Mouse (Mus musculus): ENCODE results near the gene Srd5a1.
A peak's percentile ranks its signal among the peaks of the same experiment; 100 is the strongest.

Gene Srd5a1

GRCm38 (mm10) chr13:69543595-69543994, 67.6 kb downstream of the Srd5a1 start:
- no peak for DNase-seq (ENCODE audit: extremely low read depth, low read depth, low spot score)

- no peak for DNase-seq (ENCODE audit: extremely low read depth, low read depth, low spot score)
Measured at GRCm38 (mm10) chr13:69542571-69543352, 68.5 kb downstream of the Srd5a1 start.

GRCm38 (mm10) chr13:69541776-69542175, 69.5 kb downstream of the Srd5a1 start:
- DNase-seq (ENCODE audit: extremely low read depth, low read depth, low spot score) = no peak

- DNase-seq (ENCODE audit: extremely low read depth, low read depth, low spot score) = no peak
Measured at GRCm38 (mm10) chr13:69541209-69541608, 70.0 kb downstream of the Srd5a1 start.

DNA sequence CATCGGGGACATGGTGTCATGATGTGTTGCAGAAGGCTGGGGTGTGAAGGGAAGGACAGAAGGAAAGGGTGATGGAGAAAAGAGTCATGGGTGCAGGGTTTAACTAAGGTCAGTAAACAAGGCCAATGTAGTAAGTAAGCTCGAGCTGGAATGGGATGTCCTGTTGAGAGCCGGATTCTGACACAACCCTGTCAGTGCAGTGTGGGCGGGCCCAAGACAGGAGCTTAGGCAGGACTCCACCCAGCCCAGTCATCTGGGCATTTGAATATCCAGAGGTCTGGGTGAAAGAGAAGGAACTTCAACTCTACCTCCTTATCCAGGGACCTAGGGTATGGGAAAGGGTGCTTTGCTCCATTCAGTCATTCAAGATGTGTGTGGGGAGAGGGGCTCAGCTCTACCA, 72.9 kb downstream of the Srd5a1 start:
- DNase-seq (ENCODE audit: extremely low read depth, low read depth, low spot score) = no peak

DNA sequence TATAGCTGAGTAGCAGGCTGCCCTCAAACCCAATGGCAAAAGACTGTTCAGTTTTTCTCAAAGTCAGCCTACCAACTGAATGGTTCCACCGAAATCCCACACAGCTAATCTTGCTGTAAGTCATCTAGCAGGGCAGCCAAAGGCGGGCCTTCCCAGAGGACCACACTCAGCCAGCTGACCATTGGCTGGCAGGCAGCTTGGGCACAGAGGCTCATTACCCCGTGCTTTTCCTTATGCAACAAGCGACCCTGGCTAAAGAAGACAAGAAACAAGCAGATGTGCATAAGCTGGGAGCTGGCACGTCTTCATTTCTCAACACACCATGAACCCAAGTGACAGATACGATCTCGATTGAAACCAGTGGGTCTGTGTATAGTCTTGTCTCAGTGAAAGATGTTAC, 73.9 kb downstream of the Srd5a1 start:
- DNase-seq (ENCODE audit: extremely low read depth, low read depth, low spot score) = no peak

DNA sequence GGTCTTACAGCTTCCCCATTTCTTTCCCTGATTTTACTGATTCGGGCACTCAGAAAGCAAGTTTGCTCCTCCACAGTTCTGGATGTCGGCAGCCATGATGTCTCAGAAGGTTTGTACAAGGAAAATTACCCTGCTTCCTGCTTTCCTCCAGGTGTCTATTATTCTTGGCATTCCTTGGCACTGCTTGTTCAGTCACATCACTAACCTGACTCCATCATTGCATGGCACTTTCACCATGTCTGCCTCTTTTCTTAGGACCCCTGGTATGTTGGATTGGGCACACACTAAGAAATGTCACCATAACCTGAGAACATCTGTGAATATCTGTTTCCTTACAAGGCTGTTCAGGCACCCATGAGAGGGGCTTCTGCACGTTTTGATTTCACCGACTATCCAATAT, 75.2 kb downstream of the Srd5a1 start:
- no peak for DNase-seq (ENCODE audit: extremely low read depth, low read depth, low spot score)

GRCm38 (mm10) chr13:69534654-69535551, 76.3 kb downstream of the Srd5a1 start:
- peak; percentile 77 for DNase-seq (ENCODE audit: extremely low read depth, low read depth, low spot score)

DNA sequence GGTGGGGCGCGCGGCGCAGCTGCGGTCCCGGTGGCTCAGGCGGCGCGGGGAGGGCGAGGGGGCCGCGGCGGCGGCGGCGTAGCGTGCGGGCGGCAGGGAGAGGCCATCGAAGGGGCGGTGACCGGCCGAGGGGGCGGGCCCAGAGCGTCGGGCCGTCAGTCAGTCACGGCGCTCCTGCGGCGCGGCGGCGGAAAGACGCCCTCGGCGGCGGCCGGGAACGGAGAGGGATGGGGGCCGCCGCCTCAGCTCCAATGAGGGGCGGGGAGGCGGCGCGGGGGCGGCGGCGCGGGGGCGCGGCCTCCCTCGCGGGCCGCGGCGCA, 76.9 kb downstream of the Srd5a1 start, which contains the start of gene Tent4a:
TSS of gene Tent4a (minus strand) at position 284 of the 320 bp plus-strand sequence.
- no peak for DNase-seq (ENCODE audit: extremely low read depth, low read depth, low spot score)

- DNase-seq (ENCODE audit: extremely low read depth, low read depth, low spot score) = no peak
Measured at GRCm38 (mm10) chr13:69533405-69534333, 77.6 kb downstream of the Srd5a1 start, which contains the start of gene Nsun2. Gene Nsun2, plus strand, starts transcription at chr13:69533746.

GRCm38 (mm10) chr13:69532893-69533404, 78.3 kb downstream of the Srd5a1 start:
- no peak for DNase-seq (ENCODE audit: extremely low read depth, low read depth, low spot score)

GRCm38 (mm10) chr13:69532101-69532892, 78.9 kb downstream of the Srd5a1 start:
- DNase-seq (ENCODE audit: extremely low read depth, low read depth, low spot score) = no peak

- no peak for DNase-seq (ENCODE audit: extremely low read depth, low read depth, low spot score)
Measured at GRCm38 (mm10) chr13:69531431-69531830, 79.8 kb downstream of the Srd5a1 start.

- no peak for DNase-seq (ENCODE audit: extremely low read depth, low read depth, low spot score)
Measured at GRCm38 (mm10) chr13:69530951-69531350, 80.3 kb downstream of the Srd5a1 start.

DNA sequence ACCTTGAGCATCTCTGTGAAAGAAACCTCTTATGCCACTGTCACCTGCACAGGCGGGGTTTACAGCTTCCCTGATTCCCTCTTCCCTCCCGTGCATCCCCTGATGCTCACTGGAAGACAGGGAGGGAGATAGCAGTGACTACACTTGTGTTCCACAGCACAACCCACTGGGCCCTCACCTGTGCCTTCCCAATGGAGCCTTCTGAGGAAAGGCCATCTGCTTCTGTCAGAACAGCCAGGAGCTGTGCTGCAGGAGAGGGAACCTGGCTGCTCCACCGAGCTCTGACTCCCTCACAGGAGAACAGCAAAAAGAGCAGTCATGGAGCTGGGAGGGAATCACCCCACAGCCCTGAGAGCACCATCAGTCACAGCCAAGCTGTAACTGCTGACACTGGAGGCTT, 81.1 kb downstream of the Srd5a1 start:
- DNase-seq (ENCODE audit: extremely low read depth, low read depth, low spot score) = no peak

DNA sequence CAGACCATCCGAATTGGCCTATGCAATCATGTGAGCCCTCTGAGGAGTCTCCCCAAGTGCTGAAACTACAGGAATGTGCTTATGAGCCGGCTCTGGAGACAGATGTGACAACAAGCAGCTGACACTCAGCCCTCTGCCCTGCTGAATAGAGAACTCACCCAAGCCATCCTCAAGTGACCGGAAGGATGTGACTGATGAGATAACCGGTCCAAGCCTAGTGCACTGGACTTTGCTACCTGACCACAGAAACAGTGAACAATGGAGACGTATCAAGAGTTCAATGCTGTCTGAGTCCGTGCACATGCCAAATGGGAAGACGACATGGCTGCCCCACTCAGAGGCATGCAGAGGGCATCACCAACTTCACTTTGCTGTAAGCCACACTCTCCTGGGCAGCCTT, 82.7 kb downstream of the Srd5a1 start:
- no peak for DNase-seq (ENCODE audit: extremely low read depth, low read depth, low spot score)

DNA sequence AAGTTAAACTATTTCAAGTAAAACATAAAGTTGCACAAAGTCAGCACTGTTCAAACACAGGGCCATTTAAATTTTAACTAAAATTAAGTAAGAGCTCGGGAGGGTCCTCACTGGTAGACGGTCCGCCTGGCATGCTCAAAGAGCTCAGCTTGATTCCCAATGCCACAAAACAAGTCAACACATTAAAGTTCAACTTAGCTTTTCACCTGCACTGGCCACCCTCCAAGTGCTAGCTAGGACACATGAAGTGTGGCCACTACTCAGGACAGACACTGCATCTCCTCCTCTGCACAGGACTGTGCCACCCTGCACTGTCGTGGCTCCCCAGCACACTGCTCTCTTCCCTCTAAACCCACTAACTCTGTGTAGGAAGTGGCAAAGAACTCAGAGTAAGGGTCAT, 85.4 kb downstream of the Srd5a1 start:
- no peak for DNase-seq (ENCODE audit: extremely low read depth, low read depth, low spot score)

GRCm38 (mm10) chr13:69524158-69524530, 87.1 kb downstream of the Srd5a1 start:
- no peak for DNase-seq (ENCODE audit: extremely low read depth, low read depth, low spot score)

Measured in fat pad, adult 2 months (tissue).